In the genomic region with DNA sequence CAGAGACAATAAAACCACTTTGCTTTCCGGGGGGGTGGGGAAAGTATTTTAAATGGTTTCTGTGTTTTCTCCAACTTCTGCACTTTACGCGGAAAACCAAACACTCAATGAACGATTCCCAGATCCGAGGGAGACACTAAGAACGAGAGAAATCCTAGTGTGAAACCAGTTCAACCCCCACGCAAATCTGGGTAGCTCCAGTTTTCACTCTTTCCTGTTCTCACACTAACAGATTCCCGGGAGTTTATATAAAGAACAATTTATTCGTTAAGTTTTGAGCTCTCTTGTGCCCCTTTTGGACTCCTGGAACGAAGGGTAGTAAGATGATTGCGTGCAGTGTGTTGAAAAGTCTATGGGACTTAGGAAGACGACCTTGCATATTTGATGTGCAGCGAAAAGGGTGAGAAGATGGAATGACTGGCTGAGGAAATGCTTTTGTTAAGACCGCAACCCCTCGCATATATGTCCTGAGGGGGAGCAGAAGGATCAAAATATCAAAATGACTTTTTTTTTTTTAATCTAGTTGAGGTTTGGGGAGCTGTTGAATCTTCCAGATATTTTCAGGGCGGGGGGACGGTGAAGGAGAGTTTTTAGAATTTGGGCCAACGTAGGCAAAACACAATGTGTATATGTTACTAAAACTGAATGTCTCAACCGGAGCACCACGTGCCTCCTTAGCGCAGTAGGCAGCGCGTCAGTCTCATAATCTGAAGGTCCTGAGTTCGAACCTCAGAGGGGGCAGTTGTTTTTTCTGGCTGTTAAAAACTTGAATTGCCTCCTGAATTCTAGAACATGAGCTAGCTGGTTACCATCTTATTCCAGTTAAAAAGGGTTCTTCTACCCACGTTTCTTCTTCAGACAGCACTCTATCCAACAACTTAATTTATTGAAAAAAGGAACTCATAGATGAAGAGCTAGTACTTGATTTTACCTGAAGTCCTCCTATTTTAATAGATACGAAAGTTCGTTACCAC, we compare ENCODE assay signal across 8 mouse cellular contexts. TPM values are rescaled to one million over a fixed set of nuclear protein-coding genes. Genes with fewer than 3 reads are reported as not detected.
DNase-seq lines count a peak whose midpoint lies in the region; ATAC-seq lines count a peak whose summit lies in the region.

No protein-coding gene starts in this region.

- no peaks in the 10 kb centered on the region for H3K9me3 ChIP-seq in intestine, embryonic 16.5 days (ENCODE audit: control insufficient read depth, low read length)
- H3K9me3 ChIP-seq in limb, embryonic 12.5 days, result no peaks in the 10 kb centered on the region
- H3K9me3 ChIP-seq in midbrain, embryonic 13.5 days, result no peaks in the 10 kb centered on the region

- under 1% methylated on average over 27 of the region's 27 CpGs for WGBS in intestine, embryonic 16.5 days
- under 1% methylated on average over 27 of the region's 27 CpGs for WGBS in limb, embryonic 12.5 days
- 1% methylated on average over 27 of the region's 27 CpGs for WGBS in midbrain, embryonic 13.5 days

- ATAC-seq in intestine, embryonic 16.5 days, result peak; percentile 43
- ATAC-seq in limb, embryonic 12.5 days (ENCODE audit: insufficient number of reproducible peaks, insufficient read depth, low FRiP score, low TSS enrichment, low read depth), result no peak
- peak; percentile 41 for ATAC-seq in midbrain, embryonic 13.5 days

- no peaks in the 10 kb centered on the region for H3K36me3 ChIP-seq in intestine, embryonic 16.5 days (ENCODE audit: control insufficient read depth, insufficient read depth, low read length)
- H3K36me3 ChIP-seq in limb, embryonic 12.5 days, result no peaks in the 10 kb centered on the region
- no peaks in the 10 kb centered on the region for H3K36me3 ChIP-seq in midbrain, embryonic 13.5 days

- peak overlapping the region; percentile 23 for H3K9ac ChIP-seq in intestine, embryonic 16.5 days (ENCODE audit: low read depth, low read length)
- H3K9ac ChIP-seq in limb, embryonic 12.5 days (replicated peaks), result peak overlapping the region; percentile 49
- H3K9ac ChIP-seq in midbrain, embryonic 13.5 days (replicated peaks), result peak overlapping the region; percentile 42

- H3K27ac ChIP-seq in intestine, embryonic 16.5 days (ENCODE audit: low read length), result peak overlapping the region; percentile 3; the same call in 1 of the 2 replicates
- no peak overlapping the region for H3K27ac ChIP-seq in limb, embryonic 12.5 days
- H3K27ac ChIP-seq in midbrain, embryonic 13.5 days, result no peak overlapping the region

- peak overlapping the region; percentile 66 for H3K4me3 ChIP-seq in intestine, embryonic 16.5 days (ENCODE audit: low read length)
- peak overlapping the region; percentile 54 for H3K4me3 ChIP-seq in limb, embryonic 12.5 days (replicated peaks)
- peak overlapping the region; percentile 61 for H3K4me3 ChIP-seq in midbrain, embryonic 13.5 days (replicated peaks)

- H3K4me2 ChIP-seq in intestine, embryonic 16.5 days (ENCODE audit: low read depth, low read length), result peak overlapping the region; percentile 84
- peak overlapping the region; percentile 87 for H3K4me2 ChIP-seq in limb, embryonic 12.5 days
- peak overlapping the region; percentile 91 for H3K4me2 ChIP-seq in midbrain, embryonic 13.5 days (replicated peaks)

- no peaks in the 10 kb centered on the region for H3K27me3 ChIP-seq in intestine, embryonic 16.5 days (replicated peaks; ENCODE audit: control insufficient read depth, insufficient read depth, low read length)
- H3K27me3 ChIP-seq in limb, embryonic 12.5 days, result peaks cover 5% of the 10 kb centered on the region; the same call in 1 of the 2 replicates
- H3K27me3 ChIP-seq in midbrain, embryonic 13.5 days, result 0 out of 2 replicates have a peak, but pooled peaks cover 7% of the 10 kb centered on the region

- DNase-seq in 3134 (ENCODE audit: extremely low read depth, insufficient read length, low spot score), result peak; percentile 62
- DNase-seq in adrenal gland, adult 18-20 months (ENCODE audit: low spot score in 2 of 2), result peak; percentile 77 to 81
- DNase-seq in embryo, embryonic 9.5 days (ENCODE audit: extremely low spot score), result peak; percentile 91
- peak; percentile 53 to 56 for DNase-seq in gastrocnemius, postnatal 4 days (ENCODE audit: low spot score in 2 of 2)
- peak; percentile 76 to 84 for DNase-seq in spleen, postnatal 10 days (ENCODE audit: low spot score in 2 of 2)

- peaks cover 4% of the 10 kb centered on the region for H3K4me1 ChIP-seq in intestine, embryonic 16.5 days (ENCODE audit: control insufficient read depth, insufficient read depth, low read length)
- peaks cover 6% of the 10 kb centered on the region for H3K4me1 ChIP-seq in limb, embryonic 12.5 days (replicated peaks)
- peaks cover 12% of the 10 kb centered on the region for H3K4me1 ChIP-seq in midbrain, embryonic 13.5 days (replicated peaks)

RNA-seq across cellular contexts. Expression of gene Trim27, which starts 12.0 kb away (rescaled TPM):
- 10 to 100 TPM; 45.3 to 49.9 TPM for total RNA-seq in adrenal gland, adult 18-20 months (2021)
- 10 to 100 TPM; 46.7 to 48.8 TPM for total RNA-seq in gastrocnemius, postnatal 4 days (2021)
- polyA plus RNA-seq in intestine, embryonic 16.5 days (2015; fragmentation: Nextera tagmentation; extraction: Ambion mirVana), result 119 and 122 TPM in 2 replicates
- 180 TPM in 2 replicates for polyA plus RNA-seq in limb, embryonic 12.5 days (2016; fragmentation: Nextera tagmentation; extraction: Ambion mirVana)
- polyA plus RNA-seq in midbrain, embryonic 13.5 days (2015; fragmentation: Nextera tagmentation; extraction: Ambion mirVana), result 87.2 and 95.5 TPM in 2 replicates

RNA-seq across cellular contexts. Expression of gene Olfr1368, which starts 21.6 kb away (rescaled TPM):
- total RNA-seq in adrenal gland, adult 18-20 months (2021), result not detected
- not detected for total RNA-seq in gastrocnemius, postnatal 4 days (2021)
- polyA plus RNA-seq in intestine, embryonic 16.5 days (2015; fragmentation: Nextera tagmentation; extraction: Ambion mirVana), result not detected in 2 replicates
- polyA plus RNA-seq in limb, embryonic 12.5 days (2016; fragmentation: Nextera tagmentation; extraction: Ambion mirVana), result not detected in 2 replicates
- polyA plus RNA-seq in midbrain, embryonic 13.5 days (2015; fragmentation: Nextera tagmentation; extraction: Ambion mirVana), result not detected in 2 replicates

RNA-seq across cellular contexts. Expression of gene Olfr263, which starts 37.8 kb away (rescaled TPM):
- total RNA-seq in adrenal gland, adult 18-20 months (2021), result not detected
- not detected for total RNA-seq in gastrocnemius, postnatal 4 days (2021)
- not detected in 2 replicates for polyA plus RNA-seq in intestine, embryonic 16.5 days (2015; fragmentation: Nextera tagmentation; extraction: Ambion mirVana)
- polyA plus RNA-seq in limb, embryonic 12.5 days (2016; fragmentation: Nextera tagmentation; extraction: Ambion mirVana), result not detected in 2 replicates
- not detected in 2 replicates for polyA plus RNA-seq in midbrain, embryonic 13.5 days (2015; fragmentation: Nextera tagmentation; extraction: Ambion mirVana)

RNA-seq across cellular contexts. Expression of gene Olfr1369-ps1, which starts 55.9 kb away (rescaled TPM):
- total RNA-seq in adrenal gland, adult 18-20 months (2021), result not detected
- total RNA-seq in gastrocnemius, postnatal 4 days (2021), result not detected
- polyA plus RNA-seq in intestine, embryonic 16.5 days (2015; fragmentation: Nextera tagmentation; extraction: Ambion mirVana), result 0.04 TPM in 1 of 2 replicates, not detected in the other
- polyA plus RNA-seq in limb, embryonic 12.5 days (2016; fragmentation: Nextera tagmentation; extraction: Ambion mirVana), result not detected in 2 replicates
- 0.05 TPM in 1 of 2 replicates, not detected in the other for polyA plus RNA-seq in midbrain, embryonic 13.5 days (2015; fragmentation: Nextera tagmentation; extraction: Ambion mirVana)
